Mouse (Mus musculus): ENCODE measurements around the gene Cacna2d3. TPM values are rescaled to one million over a fixed set of nuclear protein-coding genes. Genes with fewer than 3 reads are reported as not detected.
A peak's percentile ranks its signal among the peaks of the same experiment; 100 is the strongest.

Cacna2d3 gene
- polyA plus RNA-seq, 1 experiment from 2014 or later = 5.1 TPM

- Histone ChIP-seq H3K9ac (no peak overlapping the region), H3K4me3 (replicated peaks) (no peak overlapping the region), H3K4me1 (no peaks in the 10 kb centered on the region), H3K4me2 (no peak overlapping the region), H3K9me3 (replicated peaks) (no peaks in the 10 kb centered on the region), H3K27ac (no peak overlapping the region), H3K27me3 (no peaks in the 10 kb centered on the region), H3K36me3 (no peaks in the 10 kb centered on the region)
- 82% methylated on average over 6 of the region's 6 CpGs for WGBS
- ATAC-seq (replicated peaks; ENCODE audit: low FRiP score) = no peak
Observed at GRCm38 (mm10) chr14:29028391-29029106, 693.1 kb downstream of the Cacna2d3 start.

DNA sequence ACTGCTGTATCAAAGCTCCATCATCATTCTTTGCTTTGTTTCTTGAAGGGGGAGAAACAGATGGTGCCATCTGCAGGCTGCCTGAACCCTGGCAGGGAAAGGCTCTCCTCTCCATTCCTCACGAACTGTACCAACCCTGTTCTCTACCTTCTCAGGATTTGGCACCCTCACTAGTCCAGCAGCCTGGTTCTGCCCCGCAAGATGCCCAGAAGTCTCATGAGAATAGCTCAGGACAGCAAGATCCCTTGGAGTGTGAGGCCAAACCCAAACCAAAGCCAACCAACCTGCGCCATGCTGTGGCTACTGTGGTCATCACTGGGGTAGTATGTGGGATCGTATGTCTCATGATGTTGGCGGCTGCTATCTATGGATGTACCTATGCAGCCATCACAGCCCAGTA, 694.4 kb downstream of the Cacna2d3 start:
- Histone ChIP-seq H3K4me2 (no peak overlapping the region), H3K4me3 (replicated peaks) (no peak overlapping the region), H3K27me3 (no peaks in the 10 kb centered on the region), H3K9me3 (replicated peaks) (no peaks in the 10 kb centered on the region), H3K27ac (no peak overlapping the region), H3K9ac (no peak overlapping the region), H3K36me3 (no peaks in the 10 kb centered on the region), H3K4me1 (no peaks in the 10 kb centered on the region)
- ATAC-seq (replicated peaks; ENCODE audit: low FRiP score) = no peak
- 89% methylated on average over 5 of the region's 5 CpGs for WGBS

- Histone ChIP-seq H3K27ac (no peak overlapping the region), H3K4me3 (replicated peaks) (no peak overlapping the region), H3K9me3 (replicated peaks) (no peaks in the 10 kb centered on the region), H3K4me1 (no peaks in the 10 kb centered on the region), H3K9ac (no peak overlapping the region), H3K4me2 (no peak overlapping the region), H3K36me3 (no peaks in the 10 kb centered on the region), H3K27me3 (no peaks in the 10 kb centered on the region)
- no peak for ATAC-seq (replicated peaks; ENCODE audit: low FRiP score)
- WGBS = 87% methylated on average over 6 of the region's 6 CpGs
Observed at GRCm38 (mm10) chr14:29025335-29025734, 696.3 kb downstream of the Cacna2d3 start.

- no peaks in the 10 kb centered on the region for H3K27me3 ChIP-seq
- no peak for ATAC-seq (replicated peaks; ENCODE audit: low FRiP score)
- H3K27ac ChIP-seq = no peak overlapping the region
- H3K4me1 ChIP-seq = peaks cover 2% of the 10 kb centered on the region; the same call in 1 of the 2 replicates
- H3K36me3 ChIP-seq = no peaks in the 10 kb centered on the region
- WGBS = 94% methylated on average over 4 of the region's 4 CpGs
- no peaks in the 10 kb centered on the region for H3K9me3 ChIP-seq (replicated peaks)
- no peak overlapping the region for H3K9ac ChIP-seq
- no peak overlapping the region for H3K4me2 ChIP-seq
- H3K4me3 ChIP-seq (replicated peaks) = no peak overlapping the region
Observed at GRCm38 (mm10) chr14:29023246-29023645, 698.4 kb downstream of the Cacna2d3 start.

DNA sequence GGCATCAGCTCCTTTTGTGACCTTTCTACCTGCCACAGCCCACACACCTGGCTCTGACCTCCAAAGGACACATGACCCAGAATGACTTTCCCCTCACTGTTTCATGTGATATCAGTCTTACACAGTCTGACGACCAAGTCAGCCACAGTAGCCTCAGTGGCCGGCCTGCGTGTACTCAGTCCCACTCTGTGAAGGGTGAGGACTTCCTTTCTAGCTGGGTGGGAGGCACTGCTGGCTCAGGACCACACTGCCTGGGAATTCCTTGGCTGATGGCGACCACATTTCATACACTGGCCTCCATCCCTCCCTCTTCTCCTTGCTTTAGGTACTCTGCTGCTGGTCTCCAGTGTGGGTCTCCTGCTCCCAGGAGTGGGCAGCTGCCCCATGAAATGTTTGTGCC, 700.4 kb downstream of the Cacna2d3 start:
- Histone ChIP-seq H3K4me3 (replicated peaks) (no peak overlapping the region), H3K4me1 (peaks cover 10% of the 10 kb centered on the region), H3K9me3 (replicated peaks) (no peaks in the 10 kb centered on the region), H3K27me3 (no peaks in the 10 kb centered on the region), H3K27ac (no peak overlapping the region), H3K36me3 (no peaks in the 10 kb centered on the region), H3K9ac (no peak overlapping the region), H3K4me2 (no peak overlapping the region)
- no peak for ATAC-seq (replicated peaks; ENCODE audit: low FRiP score)
- 65% methylated on average over 4 of the region's 4 CpGs for WGBS

GRCm38 (mm10) chr14:29018316-29019000, 703.2 kb downstream of the Cacna2d3 start:
- no peak for ATAC-seq (replicated peaks; ENCODE audit: low FRiP score)
- WGBS = 49% methylated on average over 7 of the region's 7 CpGs

GRCm38 (mm10) chr14:29017883-29018282, 703.8 kb downstream of the Cacna2d3 start, which contains the start of gene Lrtm1:
Gene Lrtm1, plus strand, starts transcription at chr14:29018208.
- Histone ChIP-seq H3K4me3 (replicated peaks) (no peak within 1 kb of the TSS), H3K9me3 (replicated peaks) (no peaks in the 10 kb centered on the region), H3K36me3 (no peaks in the 10 kb centered on the region), H3K4me1 (peaks cover 17% of the 10 kb centered on the region), H3K9ac (no peak within 1 kb of the TSS), H3K27me3 (no peaks in the 10 kb centered on the region), H3K4me2 (no peak within 1 kb of the TSS), H3K27ac (no peak within 1 kb of the TSS)
- 17% methylated on average over 5 of the region's 5 CpGs for WGBS
- peak; percentile 83 for ATAC-seq (replicated peaks; ENCODE audit: low FRiP score)

More at GRCm38 (mm10) chr14:29018316-29019000, 703.2 kb downstream of the Cacna2d3 start:
- Histone ChIP-seq H3K27me3 (no peaks in the 10 kb centered on the region), H3K9me3 (replicated peaks) (no peaks in the 10 kb centered on the region), H3K9ac (no peak overlapping the region), H3K4me1 (peaks cover 17% of the 10 kb centered on the region), H3K36me3 (no peaks in the 10 kb centered on the region), H3K4me3 (replicated peaks) (no peak overlapping the region), H3K4me2 (no peak overlapping the region), H3K27ac (no peak overlapping the region)

DNA sequence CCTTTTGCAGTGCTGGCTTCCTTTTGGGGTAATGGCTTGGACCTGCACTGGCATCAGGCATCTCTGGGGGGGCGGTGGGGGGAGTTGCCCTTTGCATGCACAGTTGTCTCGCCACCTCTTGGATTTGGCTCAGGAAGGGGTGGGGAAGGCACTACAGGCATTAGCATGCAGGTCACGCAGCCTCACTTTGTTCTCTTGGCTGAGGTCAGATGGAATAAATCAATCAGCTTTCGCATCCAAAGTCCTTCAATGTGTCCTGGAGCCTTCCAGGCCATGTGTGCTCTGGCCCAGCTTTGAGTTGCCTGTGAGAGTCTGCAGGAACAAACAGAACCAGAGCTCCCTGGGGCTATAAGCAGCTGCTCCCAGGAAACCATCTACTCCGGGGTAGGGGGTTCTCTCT, 705.8 kb downstream of the Cacna2d3 start:
- Histone ChIP-seq H3K4me2 (no peak overlapping the region), H3K27ac (no peak overlapping the region), H3K27me3 (no peaks in the 10 kb centered on the region), H3K36me3 (no peaks in the 10 kb centered on the region), H3K4me3 (replicated peaks) (no peak overlapping the region), H3K9ac (no peak overlapping the region), H3K9me3 (replicated peaks) (no peaks in the 10 kb centered on the region), H3K4me1 (peaks cover 17% of the 10 kb centered on the region)
- 36% methylated on average over 5 of the region's 5 CpGs for WGBS
- ATAC-seq (replicated peaks; ENCODE audit: low FRiP score) = no peak

DNA sequence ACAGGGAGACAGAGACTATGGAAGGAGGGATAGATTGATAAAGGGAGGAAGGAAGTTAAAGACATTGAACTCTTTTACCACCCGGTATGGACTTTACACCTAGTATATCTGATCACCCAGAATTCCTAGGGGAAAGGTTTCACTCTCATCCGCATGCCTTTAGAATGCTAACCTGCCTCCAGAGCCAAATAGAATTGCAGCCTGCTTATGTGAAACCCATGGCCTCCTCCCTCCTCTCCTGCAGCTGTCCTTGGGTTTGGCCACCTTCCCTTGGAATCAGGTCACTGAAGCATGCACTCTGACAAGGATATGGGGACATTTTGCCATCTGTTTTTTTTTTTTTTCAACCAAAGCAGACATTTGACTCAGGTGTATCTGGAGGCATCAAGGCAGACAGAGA, 707.0 kb downstream of the Cacna2d3 start:
- Histone ChIP-seq H3K27ac (no peak overlapping the region), H3K27me3 (no peaks in the 10 kb centered on the region), H3K4me1 (peaks cover 17% of the 10 kb centered on the region), H3K4me2 (no peak overlapping the region), H3K4me3 (replicated peaks) (no peak overlapping the region), H3K36me3 (no peaks in the 10 kb centered on the region), H3K9me3 (replicated peaks) (no peaks in the 10 kb centered on the region), H3K9ac (no peak overlapping the region)
- WGBS = 78% methylated on average over 2 of the region's 2 CpGs
- no peak for ATAC-seq (replicated peaks; ENCODE audit: low FRiP score)

GRCm38 (mm10) chr14:29013161-29013560, 708.5 kb downstream of the Cacna2d3 start:
- no peak for ATAC-seq (replicated peaks; ENCODE audit: low FRiP score)
- H3K4me3 ChIP-seq (replicated peaks) = no peak overlapping the region
- no peak overlapping the region for H3K4me2 ChIP-seq
- H3K36me3 ChIP-seq = no peaks in the 10 kb centered on the region
- H3K27me3 ChIP-seq = no peaks in the 10 kb centered on the region
- no peak overlapping the region for H3K27ac ChIP-seq
- WGBS = 87% methylated on average over 3 of the region's 3 CpGs
- H3K4me1 ChIP-seq = peaks cover 14% of the 10 kb centered on the region
- no peak overlapping the region for H3K9ac ChIP-seq
- no peaks in the 10 kb centered on the region for H3K9me3 ChIP-seq (replicated peaks)

DNA sequence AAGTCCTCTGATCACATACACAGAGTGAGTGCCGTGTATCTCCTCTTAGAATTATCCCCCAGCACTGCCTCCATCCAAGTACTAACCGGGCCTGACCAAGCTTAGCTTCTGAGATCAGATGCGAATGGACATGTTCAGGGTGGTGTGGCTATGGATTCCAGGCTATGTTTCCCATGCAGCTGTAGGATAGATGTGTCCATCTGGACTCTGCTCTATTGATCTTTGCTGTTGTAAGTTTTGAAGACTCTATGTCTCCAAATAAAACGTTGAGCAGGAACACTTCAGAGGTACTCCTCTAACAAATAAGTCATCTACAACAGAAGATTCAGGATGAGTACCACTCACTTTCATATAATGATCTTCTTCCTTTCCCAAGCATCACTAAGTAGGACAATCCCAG, 712.0 kb downstream of the Cacna2d3 start:
- no peak overlapping the region for H3K9ac ChIP-seq
- H3K4me1 ChIP-seq = no peaks in the 10 kb centered on the region
- no peak for ATAC-seq (replicated peaks; ENCODE audit: low FRiP score)
- H3K36me3 ChIP-seq = no peaks in the 10 kb centered on the region
- no peak overlapping the region for H3K4me3 ChIP-seq (replicated peaks)
- WGBS = 89% methylated on average over 4 of the region's 4 CpGs
- H3K27me3 ChIP-seq = no peaks in the 10 kb centered on the region
- no peak overlapping the region for H3K27ac ChIP-seq
- H3K9me3 ChIP-seq (replicated peaks) = no peaks in the 10 kb centered on the region
- no peak overlapping the region for H3K4me2 ChIP-seq

- Histone ChIP-seq H3K27me3 (no peaks in the 10 kb centered on the region), H3K4me1 (no peaks in the 10 kb centered on the region), H3K4me2 (no peak overlapping the region), H3K9me3 (replicated peaks) (no peaks in the 10 kb centered on the region), H3K4me3 (replicated peaks) (no peak overlapping the region), H3K36me3 (no peaks in the 10 kb centered on the region), H3K9ac (no peak overlapping the region), H3K27ac (no peak overlapping the region)
- 85% methylated on average over 5 of the region's 5 CpGs for WGBS
- ATAC-seq (replicated peaks; ENCODE audit: low FRiP score) = no peak
Observed at GRCm38 (mm10) chr14:29005228-29005840, 716.3 kb downstream of the Cacna2d3 start.
